Mouse (Mus musculus) bone marrow, adult 2 months (tissue): ENCODE results near the gene Zfp36l2. TPM values are rescaled to one million over a fixed set of nuclear protein-coding genes. Genes with fewer than 3 reads are reported as not detected.

ENCODE experiments used
- H3K27ac ChIP-seq: fragments of 200-500 bp; 2 replicates; pipeline ENCODE4 v1.5.1; 2012; ENCODE audit warnings: low read depth, mild to moderate bottlenecking, control low read depth, inconsistent platforms, low read length; ENCODE audit not compliant: control insufficient read depth, poor library complexity, insufficient read depth
- H3K4me1 ChIP-seq: fragments of 200-500 bp; 2 replicates; pipeline ENCODE4 v1.6.1; 2011; ENCODE audit warnings: low read length; ENCODE audit not compliant: control insufficient read depth, insufficient read depth
- H3K4me3 ChIP-seq: fragments of 200-500 bp; replicated peaks from 2 replicates; pipeline ENCODE3; 2011; ENCODE audit warnings: mild to moderate bottlenecking, low read depth, low read length, control low read depth; ENCODE audit not compliant: control insufficient read depth
- CTCF ChIP-seq: fragments of 200-500 bp; IDR thresholded peaks from 2 replicates; pipeline ENCODE4 v1.5.1; 2011; ENCODE audit warnings: low read length, control low read depth; ENCODE audit not compliant: control insufficient read depth, insufficient read depth
- POLR2A ChIP-seq: fragments of 200-500 bp; IDR thresholded peaks from 2 replicates; pipeline ENCODE4 v1.6.1; 2011; ENCODE audit warnings: low read depth, mild to moderate bottlenecking, control low read depth, low read length, borderline replicate concordance; ENCODE audit not compliant: control insufficient read depth
- WGBS: fragments of 180-500 bp; shearing (Covaris S2); methylation state at CpG from one replicate; pipeline ENCODE4 v1.1.7; 2018; 5-methylcytosine and 5-hydroxymethylcytosine counted together
- polyA plus RNA-seq: library from polyadenylated mRNA; stranded (reverse); fragments of >200 nt; gene quantifications from 2 replicates; pipeline ENCODE4 v1.2.4, GENCODE M21; 2011; ENCODE audit warnings: low replicate concordance; ENCODE audit not compliant: missing spikeins, insufficient read depth, insufficient read length

Gene Zfp36l2
- polyA plus RNA-seq, 1 experiment: 74.0 TPM

- Histone ChIP-seq H3K27ac (peak overlapping the region; percentile 97), H3K4me1 (peaks cover 8% of the 10 kb centered on the region), H3K4me3 (no peak overlapping the region)
- no peak for TF ChIP-seq CTCF
- no peak for TF ChIP-seq POLR2A
- 43% methylated on average over 4 of the region's 4 CpGs for whole genome bisulfite sequencing
These were observed 7.8 kb downstream of the Zfp36l2 start for GRCm38 (mm10) chr17:84179973-84180365.

- TF ChIP-seq CTCF (no peak), POLR2A (no peak)
- H3K4me1 ChIP-seq: peaks cover 8% of the 10 kb centered on the region
- WGBS: 76% methylated on average over 17 of the region's 17 CpGs
- no peak overlapping the region for H3K4me3 ChIP-seq
- H3K27ac ChIP-seq: peak overlapping the region; percentile 97
These were observed 8.4 kb downstream of the Zfp36l2 start for GRCm38 (mm10) chr17:84179026-84179972.

- TF ChIP-seq CTCF: no peak
- no peak for TF ChIP-seq POLR2A
- WGBS: 6% methylated on average over 8 of the region's 8 CpGs
- peaks cover 8% of the 10 kb centered on the region for H3K4me1 ChIP-seq
- no peak overlapping the region for H3K4me3 ChIP-seq
- peak overlapping the region; percentile 62 for H3K27ac ChIP-seq
These were observed 10.3 kb downstream of the Zfp36l2 start for GRCm38 (mm10) chr17:84177481-84177880.

- H3K4me1 ChIP-seq: peaks cover 8% of the 10 kb centered on the region
- WGBS: 71% methylated on average over 7 of the region's 7 CpGs
These were observed 11.3 kb downstream of the Zfp36l2 start for GRCm38 (mm10) chr17:84176446-84176845.

GRCm38 (mm10) chr17:84175196-84175595, 12.6 kb downstream of the Zfp36l2 start:
- 95% methylated on average over 17 of the region's 17 CpGs for WGBS
- Histone ChIP-seq H3K27ac (no peak overlapping the region), H3K4me1 (peaks cover 8% of the 10 kb centered on the region)

More at GRCm38 (mm10) chr17:84176446-84176845, 11.3 kb downstream of the Zfp36l2 start:
- TF ChIP-seq POLR2A: no peak
- Histone ChIP-seq H3K27ac (no peak overlapping the region), H3K4me3 (no peak overlapping the region)

DNA sequence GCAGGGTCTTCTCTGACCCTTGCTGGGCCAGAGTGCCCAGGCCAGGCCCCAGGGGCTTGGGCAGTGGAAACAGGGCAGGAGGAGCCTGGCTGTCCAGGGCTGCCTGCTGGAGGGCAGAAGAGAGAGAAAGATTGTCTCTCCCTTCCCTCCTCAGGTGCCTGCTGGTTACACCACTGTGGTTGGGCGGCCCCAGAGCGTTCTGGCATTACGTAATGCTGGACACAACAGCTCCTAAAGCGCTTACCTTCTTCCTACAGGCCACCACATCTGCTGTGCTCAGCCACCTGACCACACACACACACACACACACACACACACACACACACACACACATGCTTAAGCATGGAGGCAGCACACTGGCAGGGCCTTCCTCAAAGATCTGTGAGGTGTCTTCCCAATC, 20.4 kb downstream of the Zfp36l2 start:
- no peak overlapping the region for H3K4me3 ChIP-seq
- 53% methylated on average over 4 of the region's 4 CpGs for WGBS
- TF ChIP-seq POLR2A (peak; percentile 27; the same call in 1 of the 2 replicates), CTCF (no peak)
- peak overlapping the region; percentile 83 for H3K27ac ChIP-seq
- peaks cover 14% of the 10 kb centered on the region; the same call in 1 of the 2 replicates for H3K4me1 ChIP-seq

More at GRCm38 (mm10) chr17:84175196-84175595, 12.6 kb downstream of the Zfp36l2 start:
- TF ChIP-seq CTCF: no peak
- no peak for TF ChIP-seq POLR2A
- no peak overlapping the region for H3K4me3 ChIP-seq

DNA sequence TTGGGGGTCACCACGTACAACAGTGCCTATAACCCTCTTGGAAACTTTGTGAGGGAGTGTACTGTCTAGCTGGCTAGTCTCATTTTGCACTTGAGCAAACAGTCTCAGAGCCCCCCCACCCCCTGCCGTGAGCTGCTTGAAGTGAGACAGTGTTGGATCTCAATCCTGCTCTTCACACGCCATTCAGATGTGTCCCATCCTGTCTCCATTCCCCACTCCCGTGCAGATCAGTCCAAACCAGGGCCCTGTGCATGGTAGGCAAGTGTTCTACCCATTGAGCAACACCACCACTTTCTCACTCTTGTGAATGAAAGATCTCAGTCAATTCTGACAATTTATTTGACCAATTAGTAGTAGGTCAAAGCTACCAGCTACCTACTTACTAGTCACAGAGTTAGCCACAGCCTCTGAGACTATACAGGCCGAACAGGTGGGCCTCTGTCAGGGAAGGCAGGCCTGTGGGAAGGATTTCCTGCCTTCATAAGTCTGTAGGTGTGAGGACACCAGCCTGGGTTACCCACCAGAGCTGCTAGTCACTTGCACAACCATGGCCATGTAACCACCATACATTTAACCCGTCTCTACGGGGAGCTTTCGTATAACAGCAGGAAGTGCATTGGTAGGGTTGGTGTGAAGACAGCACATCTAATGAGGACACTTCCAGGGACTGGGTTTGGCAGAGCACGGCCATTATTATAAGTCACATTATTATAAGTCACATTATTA, 21.4 kb downstream of the Zfp36l2 start:
- Histone ChIP-seq H3K27ac (peak overlapping the region; percentile 83; the same call in 1 of the 2 replicates), H3K4me1 (peaks cover 14% of the 10 kb centered on the region), H3K4me3 (no peak overlapping the region)
- TF ChIP-seq CTCF (no peak), POLR2A (no peak)
- WGBS: 52% methylated on average over 9 of the region's 9 CpGs

- H3K4me3 ChIP-seq: no peak overlapping the region
- WGBS: 57% methylated on average over 3 of the region's 3 CpGs
- H3K4me1 ChIP-seq: peaks cover 14% of the 10 kb centered on the region
- TF ChIP-seq POLR2A (no peak), CTCF (no peak)
- no peak overlapping the region for H3K27ac ChIP-seq
These were observed 22.0 kb downstream of the Zfp36l2 start for GRCm38 (mm10) chr17:84165735-84166134.
